Comparison of ENCODE assay signal across 15 mouse cellular contexts in the genomic region with DNA sequence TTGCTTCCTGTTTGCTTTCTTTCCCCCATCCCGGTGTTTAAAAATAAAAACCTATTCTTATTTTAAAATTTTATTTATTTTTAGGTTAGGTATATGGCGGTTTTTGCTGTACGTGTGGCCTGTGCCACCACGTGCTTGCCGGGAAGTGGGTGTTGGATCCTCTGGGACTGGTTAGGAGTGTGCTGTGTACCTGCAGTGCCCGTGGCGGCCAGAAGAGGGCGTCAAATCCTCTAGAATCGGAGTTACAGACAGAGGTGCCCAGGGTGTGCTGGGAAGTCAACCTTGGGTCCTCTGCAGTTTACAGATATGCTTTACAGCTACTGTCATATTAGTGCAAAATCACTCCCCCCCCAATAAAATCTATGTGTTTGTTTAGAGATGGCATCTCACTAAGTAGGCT. TPM values are rescaled to one million over a fixed set of nuclear protein-coding genes. Genes with fewer than 3 reads are reported as not detected.
DNase-seq lines count a peak whose midpoint lies in the region; ATAC-seq and TF ChIP-seq lines count a peak whose summit lies in the region.
"Had no signal": no experiment of that assay in that cellular context is flagged by ENCODE, and none has a peak within 500 bp of the region (broad histone marks: within the 10 kb centered on the region; RNA-seq: fewer than 3 reads in every experiment).

No protein-coding gene starts in this region.

- WGBS in cerebellum, adult 2 months: 59% methylated on average over 9 of the region's 9 CpGs
- 60% methylated on average over 9 of the region's 9 CpGs for WGBS in limb, embryonic 11.5 days
- 59% methylated on average over 9 of the region's 9 CpGs for WGBS in limb, embryonic 10.5 days
- WGBS in embryonic facial prominence, embryonic 10.5 days: 57% methylated on average over 9 of the region's 9 CpGs

- no peaks in the 10 kb centered on the region for H3K36me3 ChIP-seq in limb, embryonic 11.5 days (ENCODE audit: control insufficient read depth, insufficient read depth, low read length)
- H3K36me3 ChIP-seq in limb, embryonic 10.5 days: no peaks in the 10 kb centered on the region
- H3K36me3 ChIP-seq in embryonic facial prominence, embryonic 10.5 days (replicated peaks): no peaks in the 10 kb centered on the region
- H3K36me3 ChIP-seq: G1E; limb, embryonic 12.5 days; stomach, embryonic 15.5 days had no signal

- H3K27ac ChIP-seq in cerebellum, adult 2 months (ENCODE audit: insufficient read depth, low read length): no peak overlapping the region
- H3K27ac ChIP-seq in limb, embryonic 11.5 days (replicated peaks; ENCODE audit: low read depth, low read length): no peak overlapping the region
- no peak overlapping the region for H3K27ac ChIP-seq in limb, embryonic 10.5 days
- H3K27ac ChIP-seq in embryonic facial prominence, embryonic 10.5 days (replicated peaks): no peak overlapping the region
- H3K27ac ChIP-seq: limb, embryonic 12.5 days; stomach, embryonic 15.5 days had no signal

- TF ChIP-seq POLR2A in cerebellum, adult 2 months (IDR thresholded peaks at IDR 0.05; ENCODE audit: borderline replicate concordance, insufficient read depth, low read length): no peak

- H3K27me3 ChIP-seq in cerebellum, adult 2 months (ENCODE audit: control insufficient read depth, insufficient read depth, low read length): no peaks in the 10 kb centered on the region
- H3K27me3 ChIP-seq in limb, embryonic 11.5 days (ENCODE audit: control insufficient read depth, insufficient read depth, low read length): no peaks in the 10 kb centered on the region
- H3K27me3 ChIP-seq in limb, embryonic 10.5 days (ENCODE audit: low read depth, poor library complexity, severe bottlenecking): no peaks in the 10 kb centered on the region
- no peaks in the 10 kb centered on the region for H3K27me3 ChIP-seq in embryonic facial prominence, embryonic 10.5 days (replicated peaks; ENCODE audit: low read depth, poor library complexity, severe bottlenecking)
- H3K27me3 ChIP-seq: limb, embryonic 12.5 days; stomach, embryonic 15.5 days had no signal

- H3K4me1 ChIP-seq in cerebellum, adult 2 months (ENCODE audit: control insufficient read depth, insufficient read depth, low read length): no peaks in the 10 kb centered on the region
- peaks cover 15% of the 10 kb centered on the region for H3K4me1 ChIP-seq in limb, embryonic 11.5 days (ENCODE audit: control insufficient read depth, insufficient read depth, low read length)
- peaks cover 26% of the 10 kb centered on the region for H3K4me1 ChIP-seq in limb, embryonic 10.5 days
- peaks cover 26% of the 10 kb centered on the region for H3K4me1 ChIP-seq in embryonic facial prominence, embryonic 10.5 days

- 0 out of 2 replicates have a peak, but pooled peaks have one; percentile 24 for TF ChIP-seq CTCF in cerebellum, adult 2 months (IDR thresholded peaks at IDR 0.05; ENCODE audit: borderline replicate concordance, insufficient read depth, low read depth, low read length)

- no peak for ATAC-seq in limb, embryonic 11.5 days (ENCODE audit: insufficient number of reproducible peaks, low FRiP score, low TSS enrichment, low read depth)
- ATAC-seq: hindbrain, embryonic 16.5 days had no signal

- H3K4me3 ChIP-seq in cerebellum, adult 2 months (replicated peaks; ENCODE audit: insufficient read depth, low read depth, low read length): no peak overlapping the region
- no peak overlapping the region for H3K4me3 ChIP-seq in limb, embryonic 11.5 days (ENCODE audit: low read depth, low read length)
- H3K4me3 ChIP-seq in limb, embryonic 10.5 days: no peak overlapping the region
- H3K4me3 ChIP-seq in embryonic facial prominence, embryonic 10.5 days: no peak overlapping the region
- H3K4me3 ChIP-seq: limb, embryonic 12.5 days; stomach, embryonic 15.5 days had no signal

- no peak for DNase-seq in cerebellum, adult 2 months
- DNase-seq in cerebellum, postnatal 36 days: no peak
- DNase-seq in limb, embryonic 11.5 days (ENCODE audit: low spot score): peak; percentile 40
- no peak for DNase-seq in limb, embryonic 10.5 days (ENCODE audit: low spot score)
- DNase-seq in A20 (ENCODE audit: low read depth, low spot score) (peak; percentile 31), ZHBTc4 (ENCODE audit: low read depth, low spot score) (peak; percentile 91)
- no peak for DNase-seq in embryonic facial prominence, embryonic 10.5 days (ENCODE audit: low spot score)
- no peak for DNase-seq in c-Kit-positive CD71-positive TER-119-positive erythroid progenitor cells, embryonic 14.5 days (ENCODE audit: low spot score)
- DNase-seq: cerebellum, adult 9-11 months; heart, postnatal 10 days; right cerebral cortex, postnatal 4 days had no signal

- H3K9me3 ChIP-seq in limb, embryonic 11.5 days (ENCODE audit: control insufficient read depth, low read length): no peaks in the 10 kb centered on the region
- H3K9me3 ChIP-seq in limb, embryonic 10.5 days (replicated peaks): no peaks in the 10 kb centered on the region
- H3K9me3 ChIP-seq in embryonic facial prominence, embryonic 10.5 days: no peaks in the 10 kb centered on the region
- H3K9me3 ChIP-seq: G1E; limb, embryonic 12.5 days; stomach, embryonic 15.5 days had no signal

- no peak overlapping the region for H3K9ac ChIP-seq in limb, embryonic 11.5 days (ENCODE audit: low read length)
- H3K9ac ChIP-seq: limb, embryonic 12.5 days; stomach, embryonic 15.5 days had no signal

- H3K4me2 ChIP-seq in limb, embryonic 11.5 days (ENCODE audit: low read depth, severe bottlenecking): no peak overlapping the region
- H3K4me2 ChIP-seq: limb, embryonic 12.5 days; stomach, embryonic 15.5 days had no signal

RNA-seq across cellular contexts. Expression of gene H2afy2, which starts 36.1 kb away (rescaled TPM):
- polyA plus RNA-seq in cerebellum, adult 2 months (2012; rRNA removed): 20.8 and 23.0 TPM in 2 replicates
- 249 and 263 TPM in 2 replicates for polyA plus RNA-seq in limb, embryonic 11.5 days (2014; fragmentation: Nextera tagmentation; extraction: Ambion mirVana)
- 285 and 298 TPM in 2 replicates for polyA plus RNA-seq in limb, embryonic 10.5 days (2016; fragmentation: Nextera tagmentation; extraction: Ambion mirVana)
- polyA plus RNA-seq in embryonic facial prominence, embryonic 10.5 days (2016; fragmentation: Nextera tagmentation; extraction: Ambion mirVana): 368 and 392 TPM in 2 replicates
- polyA plus RNA-seq: G1E had no signal

Comparison
In these comparisons a context has a peak if more than half of its experiments do, and no peak if none do; other contexts are left out.
1. DNase-seq: peak in limb, embryonic 11.5 days (single experiment), A20 (single experiment) and ZHBTc4 (single experiment); none in cerebellum, adult 2 months (0 of 2), cerebellum, postnatal 36 days (0 of 2), limb, embryonic 10.5 days (single experiment), embryonic facial prominence, embryonic 10.5 days (single experiment) and c-Kit-positive CD71-positive TER-119-positive erythroid progenitor cells, embryonic 14.5 days (single experiment).
2. RNA of gene H2afy2, which starts 36.1 kb away (polyA plus RNA-seq): 368 to 392 TPM in embryonic facial prominence, embryonic 10.5 days, 285 to 298 TPM in limb, embryonic 10.5 days and 249 to 263 TPM in limb, embryonic 11.5 days; 20.8 to 23.0 TPM in cerebellum, adult 2 months; every median in the first group is over 10 times any median in the second.